Mouse (Mus musculus): ENCODE results near the gene Emilin3. TPM values are rescaled to one million over a fixed set of nuclear protein-coding genes. Genes with fewer than 3 reads are reported as not detected.

Emilin3 gene
- total RNA-seq, 2 experiments from 2014 or later, result 8.9 to 10.2 TPM

- intact Hi-C loops (cut with DNase I), result no loop called here
- no peak for DNase-seq
These were observed 30.5 kb downstream of the Emilin3 start for GRCm38 (mm10) chr2:160881462-160882101.

DNA sequence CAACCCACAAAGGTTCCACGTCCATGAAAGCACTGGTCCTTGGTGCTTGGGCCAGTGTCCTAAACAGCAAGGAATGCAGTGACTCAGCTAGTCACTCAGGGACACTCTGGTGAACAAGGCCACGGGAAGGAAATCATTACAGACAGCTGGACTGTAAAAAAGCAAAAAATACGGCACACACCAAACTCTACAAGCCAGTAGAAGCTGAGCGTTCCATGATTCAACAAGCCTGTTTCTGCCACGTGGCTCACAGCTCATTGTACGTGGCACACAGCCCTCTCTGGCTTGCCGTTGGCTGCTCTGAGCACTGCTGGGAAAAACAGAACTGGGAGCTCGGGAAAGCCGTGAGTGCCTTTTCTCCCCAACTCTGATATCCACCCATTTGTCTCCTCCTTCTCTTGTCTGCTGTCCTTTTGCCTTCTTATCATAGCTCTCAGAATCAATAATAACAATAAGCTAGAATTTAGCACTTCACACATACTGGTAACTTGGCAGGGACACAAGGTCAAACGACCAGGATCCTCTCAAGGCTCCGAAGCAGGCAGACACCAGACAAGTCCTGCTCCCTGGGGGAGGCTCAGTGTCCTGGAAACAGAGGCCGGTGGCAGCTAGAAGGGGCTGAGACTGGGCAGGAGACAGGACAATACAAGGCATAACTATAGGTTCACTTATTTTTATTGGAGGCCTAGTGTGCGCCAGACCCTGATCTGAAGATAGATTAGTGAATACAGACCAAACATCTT, 31.5 kb downstream of the Emilin3 start, which contains the start of gene Lpin3:
Gene Lpin3 (plus strand): TSS at position 218 of the 743 bp plus-strand sequence.
- intact Hi-C loops (cut with DNase I), result no loop called here
- peak; percentile 73 to 78 for DNase-seq

DNA sequence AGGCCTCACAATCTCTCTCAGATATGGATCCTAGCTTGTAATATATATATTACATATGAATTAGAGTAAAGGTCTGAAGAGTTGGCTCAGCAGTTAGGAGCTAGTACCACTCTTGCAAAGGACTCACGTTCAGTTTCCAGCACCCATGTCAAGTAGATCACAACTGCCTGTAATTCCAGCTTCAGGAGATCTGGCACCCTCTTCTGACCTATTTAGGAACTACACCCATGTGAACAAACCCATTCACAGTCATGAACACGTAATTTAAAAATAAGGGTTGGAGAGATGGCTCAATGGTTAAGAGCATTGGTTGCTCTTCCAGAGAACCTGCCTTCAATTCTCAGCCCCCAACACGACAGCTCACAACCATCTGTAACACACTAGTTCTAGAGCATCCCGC, 36.0 kb downstream of the Emilin3 start:
- intact Hi-C loops (cut with DNase I), result no loop called here

GRCm38 (mm10) chr2:160874231-160874877, 37.8 kb downstream of the Emilin3 start:
- intact Hi-C loops (cut with DNase I), result no loop called here
- peak in 1 of 2 experiments; percentile 22 for DNase-seq

More for the DNA sequence above, 36.0 kb downstream of the Emilin3 start:
- no peak for DNase-seq

DNA sequence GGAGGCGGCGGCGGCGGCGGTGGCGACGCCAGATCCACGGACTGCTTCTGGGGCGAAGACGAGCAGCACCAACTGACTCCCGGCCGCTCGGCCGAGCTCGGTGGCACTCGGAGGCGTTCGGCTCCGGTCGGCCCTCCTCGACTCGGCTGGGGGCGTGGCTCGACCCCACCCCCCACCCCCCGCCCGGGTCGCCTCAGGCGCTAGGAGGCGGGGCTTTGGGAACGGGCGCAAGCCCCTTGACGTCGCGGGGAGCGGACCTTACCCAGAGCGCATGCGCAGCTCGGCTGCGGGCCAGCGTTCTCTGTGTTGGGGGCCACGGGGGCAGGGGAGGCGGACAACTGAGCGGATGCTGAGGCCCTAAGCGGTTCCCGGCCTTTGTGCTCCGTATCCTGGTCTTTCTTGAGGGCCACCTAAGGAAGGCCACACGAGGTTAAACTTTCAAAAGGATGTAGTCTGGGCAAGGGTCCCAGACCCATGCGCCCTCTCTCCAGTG, 39.2 kb downstream of the Emilin3 start, which contains the start of gene Zhx3:
Gene Zhx3 (minus strand): TSS at position 109 of the 493 bp plus-strand sequence.
- intact Hi-C loops (cut with DNase I), result loop anchor here (2.0 kb wide), 1 partner anchor 66 kb away; no protein-coding TSS in a partner anchor
- peak; percentile 97 to 98 for DNase-seq

DNA sequence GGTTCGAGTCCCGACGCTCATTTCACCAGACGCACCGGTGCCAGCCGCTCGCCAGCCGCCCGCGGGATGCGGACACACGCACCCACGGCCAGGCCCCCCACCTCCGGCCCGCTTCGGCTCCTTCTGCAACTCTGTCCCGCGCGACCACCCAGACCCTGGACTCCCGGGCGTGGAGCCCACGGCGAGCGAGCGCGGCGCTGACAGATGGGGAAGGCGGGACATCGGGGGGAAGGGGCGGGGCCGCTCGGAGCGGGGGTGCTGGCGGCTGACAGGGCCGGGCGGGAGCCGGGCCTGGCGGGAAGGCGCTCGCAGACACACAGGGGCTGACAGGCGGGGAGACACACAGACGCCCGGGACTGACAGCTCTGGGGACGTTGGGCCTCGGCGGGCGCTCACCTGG, 39.7 kb downstream of the Emilin3 start:
- peak; percentile 80 to 84 for DNase-seq
- intact Hi-C loops (cut with DNase I), result loop anchor here (2.0 kb wide), 1 partner anchor 66 kb away; no protein-coding TSS in a partner anchor

DNA sequence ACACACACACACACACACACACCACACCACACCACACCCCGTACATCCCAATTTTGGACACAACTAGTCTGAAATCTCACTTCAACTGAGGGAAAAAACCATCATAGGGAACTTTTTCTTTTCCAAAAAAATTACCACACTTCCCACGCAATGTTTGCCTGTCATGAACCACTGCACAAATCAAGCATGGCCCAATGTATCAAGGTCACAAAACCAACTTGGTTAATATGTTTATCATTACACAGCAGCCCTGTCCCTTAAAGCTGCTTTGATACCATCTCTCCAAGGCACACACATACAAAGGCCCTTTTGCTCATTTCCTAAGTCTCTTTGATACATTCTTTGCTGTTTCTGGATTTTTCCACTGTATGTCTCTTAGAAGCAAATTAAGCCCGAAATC, 40.8 kb downstream of the Emilin3 start:
- DNase-seq, result no peak
- intact Hi-C loops (cut with DNase I), result no loop called here

- no peak for DNase-seq
- intact Hi-C loops (cut with DNase I), result no loop called here
These were observed 42.7 kb downstream of the Emilin3 start for GRCm38 (mm10) chr2:160869446-160869845.

GRCm38 (mm10) chr2:160865266-160865665, 46.9 kb downstream of the Emilin3 start:
- no peak for DNase-seq
- intact Hi-C loops (cut with DNase I), result no loop called here

DNA sequence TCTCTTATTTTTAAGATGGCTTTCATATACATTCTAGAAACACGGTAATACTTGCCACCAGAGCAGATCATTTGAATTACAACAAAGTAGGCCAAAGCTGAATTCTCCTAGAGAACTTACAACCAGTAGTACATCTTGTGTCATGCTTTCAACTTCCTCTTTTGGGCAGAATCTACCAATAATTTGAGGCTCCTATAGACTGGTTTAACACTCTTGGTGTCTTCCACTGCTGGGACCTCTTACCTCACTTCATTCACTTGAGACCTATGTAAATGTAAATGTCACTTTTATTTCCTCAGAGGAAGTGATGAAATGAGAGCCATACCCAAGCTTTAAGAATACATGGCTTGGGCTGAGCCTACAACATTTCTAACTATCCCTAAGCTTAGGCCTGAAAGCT, 48.0 kb downstream of the Emilin3 start:
- intact Hi-C loops (cut with DNase I), result no loop called here
- DNase-seq, result no peak

DNA sequence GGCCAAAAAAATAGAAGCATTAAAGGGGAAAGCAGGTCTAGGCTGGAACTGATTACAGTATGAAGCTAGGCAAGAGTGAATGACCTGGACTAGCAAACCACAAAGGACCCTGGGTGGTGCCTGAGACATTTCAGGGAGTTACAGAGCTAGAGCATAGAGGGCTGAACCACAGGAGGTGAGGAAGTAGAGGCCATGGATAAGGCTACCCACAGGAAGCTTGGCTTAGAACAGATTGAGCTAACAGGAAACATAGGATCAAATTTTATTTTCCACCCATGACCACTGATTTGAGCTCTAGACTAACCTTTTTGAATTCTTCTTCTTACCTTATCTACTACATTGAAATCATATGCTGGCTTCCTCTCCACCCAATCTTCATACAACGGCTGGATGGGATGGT, 51.8 kb downstream of the Emilin3 start:
- DNase-seq, result no peak
- intact Hi-C loops (cut with DNase I), result no loop called here

Other genes starting within 250 kb of the Emilin3 start
- gene Plcg1, start 181.0 kb downstream of the Emilin3 start, total RNA-seq (2021), result 10 to 100 TPM; 85.7 to 94.4 TPM
- 10 to 100 TPM; 54.3 to 59.2 TPM for gene Zhx3, start 39.3 kb downstream of the Emilin3 start, total RNA-seq (2021)
- gene Lpin3, start 31.7 kb downstream of the Emilin3 start, total RNA-seq (2021), result 1 to 10 TPM; 5.9 to 7.0 TPM
- 10 to 100 TPM; 87.6 to 95.7 TPM for gene Chd6, start 196.7 kb upstream of the Emilin3 start, total RNA-seq (2021)